Mouse (Mus musculus) midbrain, embryonic 12.5 days (tissue): ENCODE data around the gene Fgfr1op. TPM values are rescaled to one million over a fixed set of nuclear protein-coding genes. Genes with fewer than 3 reads are reported as not detected.
A peak's percentile ranks its signal among the peaks of the same experiment; 100 is the strongest.
"Not testable (repeated sequence)": the region's sequence is repeated elsewhere in the genome, so short reads cannot be mapped to it uniquely, and the experiment has no call there.

Experiments
- ATAC-seq: fragments of 200-750 bp; cut with Nextera tagmentation; 2 replicates; pipeline ENCODE4 v1.8.0; 2017; ENCODE audit warnings: low read depth, moderate TSS enrichment, moderate library complexity; ENCODE audit not compliant: low FRiP score
- H3K27ac ChIP-seq: fragments of 300-500 bp; sonication (generic); replicated peaks from 2 replicates; pipeline ENCODE4 v1.5.1; 2016; ENCODE audit warnings: mild to moderate bottlenecking
- H3K27me3 ChIP-seq: fragments of 300-500 bp; sonication (generic); 2 replicates; pipeline ENCODE4 v1.6.1; 2016; ENCODE audit warnings: mild to moderate bottlenecking
- H3K36me3 ChIP-seq: fragments of 300-500 bp; sonication (generic); 2 replicates; pipeline ENCODE4 v1.6.1; 2016
- H3K4me1 ChIP-seq: fragments of 300-500 bp; sonication (generic); 2 replicates; pipeline ENCODE4 v1.6.1; 2016
- H3K4me2 ChIP-seq: fragments of 300-500 bp; sonication (generic); replicated peaks from 2 replicates; pipeline ENCODE4 v1.6.1; 2016; ENCODE audit warnings: mild to moderate bottlenecking, moderate library complexity
- H3K4me3 ChIP-seq: fragments of 300-500 bp; sonication (generic); 2 replicates; pipeline ENCODE4 v1.5.1; 2016; ENCODE audit warnings: mild to moderate bottlenecking
- H3K9ac ChIP-seq: fragments of 300-500 bp; sonication (generic); replicated peaks from 2 replicates; pipeline ENCODE4 v1.6.1; 2016; ENCODE audit warnings: mild to moderate bottlenecking, moderate library complexity
- H3K9me3 ChIP-seq: fragments of 300-500 bp; sonication (generic); 2 replicates; pipeline ENCODE4 v1.6.1; 2016; ENCODE audit warnings: mild to moderate bottlenecking
- WGBS: fragments of 180-500 bp; shearing (Covaris S2); methylation state at CpG from one replicate; pipeline ENCODE4 v1.1.7; 2016; 5-methylcytosine and 5-hydroxymethylcytosine counted together
- polyA plus RNA-seq: library from polyadenylated mRNA; unstranded; fragments of >200 nt; fragmentation: Nextera tagmentation; extraction: Ambion mirVana; gene quantifications from 2 replicates; pipeline ENCODE4 v1.2.1, GENCODE M21; 2016

Gene Fgfr1op
- polyA plus RNA-seq, 1 experiment from 2014 or later = 46.4 TPM

- H3K9me3 ChIP-seq = no peaks in the 10 kb centered on the region
- H3K4me1 ChIP-seq = no peaks in the 10 kb centered on the region
- no peak overlapping the region for H3K4me3 ChIP-seq
- no peaks in the 10 kb centered on the region for H3K27me3 ChIP-seq
- no peak overlapping the region for H3K9ac ChIP-seq
- ATAC-seq = no peak
- 96% methylated on average over 5 of the region's 5 CpGs for WGBS
- H3K4me2 ChIP-seq = no peak overlapping the region
- H3K36me3 ChIP-seq = peaks cover 70% of the 10 kb centered on the region
- no peak overlapping the region for H3K27ac ChIP-seq
These were observed 18.5 kb downstream of the Fgfr1op start for GRCm38 (mm10) chr17:8183815-8184214.

- peaks cover 72% of the 10 kb centered on the region for H3K36me3 ChIP-seq
- ATAC-seq = no peak
- no peaks in the 10 kb centered on the region for H3K27me3 ChIP-seq
- H3K4me1 ChIP-seq = no peaks in the 10 kb centered on the region
- H3K4me3 ChIP-seq = no peak overlapping the region
- H3K9ac ChIP-seq = no peak overlapping the region
- H3K4me2 ChIP-seq = no peak overlapping the region
- 93% methylated on average over 7 of the region's 7 CpGs for WGBS
- H3K27ac ChIP-seq = no peak overlapping the region
- no peaks in the 10 kb centered on the region for H3K9me3 ChIP-seq
These were observed 18.9 kb downstream of the Fgfr1op start for GRCm38 (mm10) chr17:8184217-8184616.

- Histone ChIP-seq H3K27me3 (no peaks in the 10 kb centered on the region), H3K9ac (no peak overlapping the region), H3K4me3 (no peak overlapping the region), H3K27ac (no peak overlapping the region), H3K36me3 (peaks cover 58% of the 10 kb centered on the region), H3K4me1 (no peaks in the 10 kb centered on the region), H3K4me2 (no peak overlapping the region), H3K9me3 (no peaks in the 10 kb centered on the region)
- WGBS = 95% methylated on average over 8 of the region's 8 CpGs
- no peak for ATAC-seq
These were observed 28.4 kb downstream of the Fgfr1op start for GRCm38 (mm10) chr17:8193678-8194077.

- Histone ChIP-seq H3K27me3 (no peaks in the 10 kb centered on the region), H3K4me1 (no peaks in the 10 kb centered on the region), H3K4me3 (no peak overlapping the region), H3K9me3 (no peaks in the 10 kb centered on the region), H3K4me2 (no peak overlapping the region), H3K27ac (no peak overlapping the region), H3K9ac (no peak overlapping the region), H3K36me3 (peaks cover 39% of the 10 kb centered on the region)
- no peak for ATAC-seq
- 96% methylated on average over 8 of the region's 8 CpGs for WGBS
These were observed 30.5 kb downstream of the Fgfr1op start for GRCm38 (mm10) chr17:8195685-8196376.

- ATAC-seq = no peak
- 74% methylated on average over 3 of the region's 3 CpGs for WGBS
- Histone ChIP-seq H3K27ac (no peak overlapping the region), H3K4me2 (no peak overlapping the region), H3K9ac (no peak overlapping the region), H3K9me3 (no peaks in the 10 kb centered on the region), H3K4me1 (no peaks in the 10 kb centered on the region), H3K27me3 (no peaks in the 10 kb centered on the region), H3K4me3 (no peak overlapping the region), H3K36me3 (peaks cover 28% of the 10 kb centered on the region)
These were observed 32.4 kb downstream of the Fgfr1op start for GRCm38 (mm10) chr17:8197652-8198051.

- H3K4me3 ChIP-seq = no peak overlapping the region
- H3K9me3 ChIP-seq = no peaks in the 10 kb centered on the region
- 0 out of 2 replicates have a peak overlapping the region, but pooled peaks have one; percentile 2 for H3K9ac ChIP-seq
- H3K4me1 ChIP-seq = no peaks in the 10 kb centered on the region
- no peak for ATAC-seq
- H3K4me2 ChIP-seq = no peak overlapping the region
- 86% methylated on average over 11 of the region's 11 CpGs for WGBS
- H3K36me3 ChIP-seq = peaks cover 20% of the 10 kb centered on the region
- no peaks in the 10 kb centered on the region for H3K27me3 ChIP-seq
- no peak overlapping the region for H3K27ac ChIP-seq
These were observed 34.0 kb downstream of the Fgfr1op start for GRCm38 (mm10) chr17:8199067-8199935.

GRCm38 (mm10) chr17:8199936-8200330 lies 34.6 kb downstream of the Fgfr1op start:
- no peak for ATAC-seq

GRCm38 (mm10) chr17:8203487-8203886 lies 38.2 kb downstream of the Fgfr1op start:
- no peak overlapping the region for H3K4me3 ChIP-seq
- WGBS = 56% methylated on average over 1 of the region's 1 CpGs
- H3K4me1 ChIP-seq = no peaks in the 10 kb centered on the region
- H3K27me3 ChIP-seq = no peaks in the 10 kb centered on the region
- ATAC-seq = no peak
- H3K27ac ChIP-seq = no peak overlapping the region
- no peaks in the 10 kb centered on the region; the same call in 1 of the 2 replicates for H3K9me3 ChIP-seq
- no peak overlapping the region for H3K4me2 ChIP-seq
- no peak overlapping the region for H3K9ac ChIP-seq
- H3K36me3 ChIP-seq = no peaks in the 10 kb centered on the region

More at GRCm38 (mm10) chr17:8199936-8200330, 34.6 kb downstream of the Fgfr1op start:
- Histone ChIP-seq H3K36me3 (peaks cover 14% of the 10 kb centered on the region; the same call in 1 of the 2 replicates), H3K9me3 (no peaks in the 10 kb centered on the region), H3K27me3 (no peaks in the 10 kb centered on the region), H3K27ac (no peak overlapping the region), H3K4me1 (no peaks in the 10 kb centered on the region), H3K4me3 (no peak overlapping the region), H3K9ac (no peak overlapping the region), H3K4me2 (no peak overlapping the region)
- 74% methylated on average over 1 of the region's 1 CpGs for whole genome bisulfite sequencing

- not testable (repeated sequence) for H3K4me3 ChIP-seq, H3K4me2 ChIP-seq, ATAC-seq, H3K4me1 ChIP-seq, H3K9me3 ChIP-seq, H3K9ac ChIP-seq, H3K36me3 ChIP-seq, H3K27me3 ChIP-seq
- whole genome bisulfite sequencing = 71% methylated on average over 1 of the region's 1 CpGs
- peak overlapping the region; percentile 76 for H3K27ac ChIP-seq
These were observed 39.9 kb downstream of the Fgfr1op start for GRCm38 (mm10) chr17:8205221-8205631.

- Histone ChIP-seq H3K27ac (no peak overlapping the region), H3K4me1 (no peaks in the 10 kb centered on the region), H3K4me3 (no peak overlapping the region), H3K9me3 (no peaks in the 10 kb centered on the region; the same call in 1 of the 2 replicates), H3K36me3 (no peaks in the 10 kb centered on the region), H3K9ac (no peak overlapping the region), H3K4me2 (no peak overlapping the region), H3K27me3 (no peaks in the 10 kb centered on the region)
- ATAC-seq = no peak
- 90% methylated on average over 5 of the region's 5 CpGs for WGBS
These were observed 41.4 kb downstream of the Fgfr1op start for GRCm38 (mm10) chr17:8206691-8207090.

- Histone ChIP-seq H3K27me3 (no peaks in the 10 kb centered on the region), H3K27ac (no peak overlapping the region), H3K4me2 (no peak overlapping the region), H3K4me1 (no peaks in the 10 kb centered on the region), H3K9me3 (no peaks in the 10 kb centered on the region; the same call in 1 of the 2 replicates), H3K9ac (no peak overlapping the region), H3K4me3 (no peak overlapping the region), H3K36me3 (no peaks in the 10 kb centered on the region)
- 86% methylated on average over 2 of the region's 2 CpGs for WGBS
- ATAC-seq = no peak
These were observed 44.4 kb downstream of the Fgfr1op start for GRCm38 (mm10) chr17:8209696-8210095.

- Histone ChIP-seq H3K4me1 (no peaks in the 10 kb centered on the region), H3K9me3 (no peaks in the 10 kb centered on the region; the same call in 1 of the 2 replicates), H3K27ac (no peak overlapping the region), H3K4me3 (no peak overlapping the region), H3K4me2 (no peak overlapping the region), H3K27me3 (no peaks in the 10 kb centered on the region), H3K9ac (no peak overlapping the region), H3K36me3 (no peaks in the 10 kb centered on the region)
- no peak for ATAC-seq
- WGBS = 59% methylated on average over 3 of the region's 3 CpGs
These were observed 44.9 kb downstream of the Fgfr1op start for GRCm38 (mm10) chr17:8210170-8210569.
